Mouse (Mus musculus): ENCODE measurements around the gene Blmh.

Blmh gene

DNA sequence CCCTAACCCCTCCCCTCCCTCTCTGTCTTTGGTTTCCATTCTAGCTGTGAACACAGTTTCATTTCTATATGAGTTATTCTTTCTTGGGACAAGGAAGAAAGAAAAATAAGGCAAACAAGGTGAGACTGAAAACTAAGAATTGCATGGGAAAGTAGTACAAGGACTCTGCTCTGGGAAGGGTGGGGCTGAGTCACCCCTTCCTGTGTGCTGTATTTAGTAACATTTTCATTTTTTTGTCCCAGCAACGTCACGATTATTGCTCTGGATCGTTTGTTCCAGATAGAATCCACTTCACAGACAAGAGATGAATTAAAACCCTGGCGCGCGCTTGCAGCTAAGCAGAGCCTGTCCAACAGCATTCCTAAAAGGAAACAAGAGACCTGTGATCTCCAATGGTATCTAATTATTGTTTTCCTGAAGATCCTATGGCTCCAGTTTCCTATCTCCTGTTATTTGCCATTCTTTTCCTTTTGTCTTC, at the start of gene Blmh:
TSS of gene Blmh (plus strand) at position 51 of the 478 bp plus-strand sequence.
- no peak for DNase-seq (ENCODE audit: low read depth, low spot score)

DNA sequence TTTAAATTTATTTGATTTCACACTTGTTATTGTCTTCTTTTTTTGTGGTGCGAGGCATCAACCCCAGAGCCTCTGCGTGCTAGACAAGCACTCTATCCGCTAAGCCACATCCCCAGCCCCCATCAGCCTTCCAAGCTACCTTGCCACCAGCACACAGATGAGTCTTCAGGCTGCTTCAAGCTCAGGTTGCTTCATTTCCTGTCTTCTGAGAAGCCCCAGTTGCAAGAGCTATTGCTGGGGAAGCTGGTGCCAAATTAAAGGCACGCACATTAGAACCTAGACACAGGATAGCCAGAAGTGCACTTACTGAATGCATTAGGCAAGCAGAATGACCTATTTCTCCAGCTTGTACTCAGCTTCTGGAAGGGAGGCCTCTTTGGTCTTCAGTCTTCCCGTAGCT, 44.8 kb upstream of the Blmh start:
- DNase-seq (ENCODE audit: low read depth, low spot score), result no peak

DNA sequence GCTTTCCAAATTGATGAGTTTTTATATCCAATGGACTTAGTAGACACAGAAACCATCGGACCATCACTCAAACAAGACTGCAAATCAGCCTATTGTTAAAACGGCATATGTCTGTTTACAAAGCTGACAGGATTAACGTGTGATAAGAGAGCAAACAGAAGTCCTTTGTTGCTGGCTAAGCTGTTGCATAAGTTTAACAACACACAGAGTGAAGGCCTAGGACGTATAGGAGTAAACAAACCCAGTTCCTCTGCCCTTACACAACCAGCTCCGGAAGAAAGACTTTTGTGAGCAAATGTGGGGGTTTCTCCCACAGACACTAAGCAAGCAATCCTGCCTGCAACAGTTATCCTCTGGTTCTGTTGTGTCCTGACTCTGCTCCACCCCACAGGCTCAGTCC, 40.2 kb upstream of the Blmh start:
- no peak for DNase-seq (ENCODE audit: low read depth, low spot score)

DNA sequence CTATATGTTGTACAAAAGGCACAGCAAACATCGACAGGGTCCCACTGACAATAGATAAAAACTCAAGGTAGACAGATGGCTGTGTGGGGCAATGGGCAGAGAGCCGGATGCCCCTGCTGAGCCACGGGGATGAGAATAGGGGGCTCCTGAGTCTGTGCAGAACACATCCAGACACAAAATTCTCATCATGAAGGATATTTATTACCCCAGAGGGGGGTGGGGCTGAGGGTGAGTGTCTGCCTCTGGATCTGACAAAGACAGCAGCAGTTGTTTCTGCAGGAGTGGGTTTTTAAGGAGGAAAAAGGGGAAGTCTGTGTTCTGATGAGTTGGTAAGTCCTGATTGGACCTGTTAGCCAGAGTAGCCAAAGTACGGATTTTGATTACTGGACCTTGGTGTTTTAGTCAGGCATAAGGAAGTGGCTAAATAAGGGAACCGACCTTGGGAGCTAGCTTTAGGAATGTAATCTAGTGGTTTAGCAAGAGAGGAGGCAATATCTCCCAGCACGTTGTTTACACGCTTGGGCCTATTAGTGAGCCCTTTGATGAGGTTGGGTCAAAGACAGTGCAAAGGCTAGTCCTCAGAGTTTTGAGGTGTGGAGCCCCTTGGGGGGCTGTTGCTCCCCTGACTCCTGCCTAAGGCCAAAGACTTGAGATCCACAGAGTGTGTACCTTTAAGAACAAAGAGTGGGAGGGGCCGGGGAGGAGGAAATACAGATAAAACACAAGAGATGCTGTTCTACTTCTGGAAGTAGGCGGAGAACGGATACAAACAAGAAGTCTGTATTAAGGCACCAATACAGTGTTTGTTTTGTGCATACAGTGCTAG, 35.1 kb upstream of the Blmh start:
- DNase-seq (ENCODE audit: low read depth, low spot score), result no peak

DNA sequence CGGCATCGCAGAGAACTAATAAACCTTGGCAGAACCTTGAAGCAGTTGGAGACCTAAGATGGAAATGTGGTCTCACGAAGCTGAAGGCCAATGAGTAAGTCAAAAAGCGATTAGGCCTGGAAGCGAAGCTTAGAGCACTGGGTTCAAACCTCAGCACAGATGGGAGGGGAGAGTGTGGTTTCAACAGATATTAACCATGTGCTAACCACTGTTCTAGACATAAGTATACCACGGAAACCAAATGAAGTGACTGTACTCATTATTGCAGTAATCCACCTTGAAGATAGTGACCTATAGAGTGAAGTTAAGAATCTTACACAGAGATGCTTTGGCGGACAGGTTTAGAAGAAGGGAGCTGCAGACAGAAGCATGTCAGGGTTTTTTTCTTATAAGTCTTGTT, 33.4 kb upstream of the Blmh start:
- no peak for DNase-seq (ENCODE audit: low read depth, low spot score)

DNA sequence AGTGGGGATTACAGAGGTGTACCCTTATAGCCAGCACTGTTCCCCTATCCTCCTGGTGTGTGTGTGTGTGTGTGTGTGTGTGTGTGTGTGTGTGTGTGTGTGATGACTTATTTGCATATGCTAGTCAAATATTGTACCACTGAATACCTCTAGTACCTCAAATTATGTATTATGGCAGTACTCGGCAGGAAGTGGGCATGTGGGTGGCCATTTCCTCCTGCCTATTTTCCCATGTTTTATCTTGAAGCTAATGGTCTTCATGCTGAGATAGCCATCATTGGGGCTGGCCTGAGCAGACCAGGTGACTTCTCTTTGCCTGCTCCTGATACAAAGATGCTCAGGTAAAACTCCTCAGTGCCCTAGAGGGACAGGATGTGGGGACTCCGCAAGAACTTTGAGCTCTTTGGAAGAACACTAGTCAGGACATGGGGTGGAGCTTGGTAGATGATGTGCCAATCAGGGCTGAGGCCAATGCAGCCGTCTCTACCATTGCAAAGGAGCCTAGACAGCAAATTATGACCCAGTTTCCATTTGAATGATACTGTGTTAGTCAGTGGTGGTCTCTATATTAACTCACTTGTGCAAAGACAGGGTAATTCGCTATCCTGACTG, 32.8 kb upstream of the Blmh start:
- DNase-seq (ENCODE audit: low read depth, low spot score), result no peak

DNA sequence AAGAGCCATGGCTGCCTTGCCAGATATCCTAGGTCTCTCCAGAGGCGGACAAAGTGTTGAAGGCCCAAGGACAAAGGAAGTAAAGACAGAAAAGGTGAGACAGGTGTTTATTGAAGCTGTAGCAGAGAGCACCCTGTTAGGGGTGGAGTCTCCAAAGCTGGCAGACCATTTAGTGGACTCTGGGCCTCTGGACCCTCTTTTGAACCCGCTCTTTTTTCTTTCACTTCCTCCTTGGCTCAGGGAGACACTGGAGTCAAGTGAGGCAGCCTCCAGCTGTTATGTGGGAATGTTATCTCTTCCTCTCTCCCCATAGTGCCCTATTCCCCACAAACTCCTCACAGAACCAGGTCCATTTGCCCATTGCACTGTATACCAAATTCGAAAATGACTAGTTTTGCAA, 31.6 kb upstream of the Blmh start:
- no peak for DNase-seq (ENCODE audit: low read depth, low spot score)

DNA sequence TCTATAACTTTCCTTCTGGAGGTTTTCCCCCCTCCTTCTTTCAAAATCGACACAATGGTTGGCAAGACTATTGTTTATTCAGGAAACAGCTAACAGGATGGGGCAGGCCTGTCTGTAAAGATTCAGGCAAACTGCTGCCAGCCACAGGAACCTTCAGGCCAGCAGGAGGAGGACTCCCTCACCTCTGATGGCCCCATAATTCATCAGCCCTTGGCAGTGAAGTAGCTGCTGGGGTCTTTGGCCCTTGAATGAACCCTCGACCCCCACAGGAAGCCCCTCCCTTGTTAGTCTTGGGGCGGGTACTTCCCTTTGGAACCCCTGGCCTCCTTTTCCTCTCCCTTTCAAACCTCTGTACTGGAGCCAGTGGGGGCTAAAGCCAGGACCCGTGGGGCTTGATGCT, 31.0 kb upstream of the Blmh start:
- DNase-seq (ENCODE audit: low read depth, low spot score), result no peak

DNA sequence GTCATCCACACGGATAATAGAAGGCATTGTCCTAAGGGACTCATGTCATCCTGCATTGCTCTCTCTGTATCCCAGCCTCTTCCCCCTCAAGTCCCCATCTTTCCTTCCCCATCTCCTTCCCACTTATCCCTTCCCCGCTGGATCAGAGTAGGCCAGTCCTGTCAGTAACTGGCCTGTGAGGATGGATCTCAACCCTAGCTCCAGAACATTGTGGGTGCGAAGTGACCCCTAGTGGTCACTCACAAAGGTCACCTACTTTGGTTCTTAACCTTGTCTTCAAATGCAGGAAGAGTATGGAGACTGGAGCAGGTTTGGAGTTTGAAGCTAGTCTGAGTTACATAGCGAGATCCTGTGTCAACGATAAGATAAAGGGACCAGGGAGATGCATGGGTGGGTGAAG, 30.4 kb upstream of the Blmh start:
- no peak for DNase-seq (ENCODE audit: low read depth, low spot score)

DNA sequence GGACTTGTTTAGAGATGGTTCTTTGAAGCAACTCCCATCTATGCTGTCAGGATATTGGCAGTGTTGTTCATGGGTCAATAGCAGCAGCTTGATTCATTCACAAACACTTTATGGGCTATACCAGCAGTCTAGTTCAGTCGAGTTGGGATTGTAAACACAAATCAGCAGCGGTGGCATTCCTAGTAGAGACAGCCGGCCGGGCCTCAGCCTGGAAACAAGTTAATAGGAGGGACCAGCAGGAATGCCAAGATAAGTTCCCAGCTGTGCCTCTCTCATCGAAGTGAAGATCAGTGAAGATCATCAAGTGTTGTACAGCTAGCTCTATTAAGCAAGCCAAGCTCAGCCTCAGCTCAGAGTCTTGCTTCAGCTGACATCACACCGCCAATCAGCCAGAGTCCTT, 28.2 kb upstream of the Blmh start:
- no peak for DNase-seq (ENCODE audit: low read depth, low spot score)

DNA sequence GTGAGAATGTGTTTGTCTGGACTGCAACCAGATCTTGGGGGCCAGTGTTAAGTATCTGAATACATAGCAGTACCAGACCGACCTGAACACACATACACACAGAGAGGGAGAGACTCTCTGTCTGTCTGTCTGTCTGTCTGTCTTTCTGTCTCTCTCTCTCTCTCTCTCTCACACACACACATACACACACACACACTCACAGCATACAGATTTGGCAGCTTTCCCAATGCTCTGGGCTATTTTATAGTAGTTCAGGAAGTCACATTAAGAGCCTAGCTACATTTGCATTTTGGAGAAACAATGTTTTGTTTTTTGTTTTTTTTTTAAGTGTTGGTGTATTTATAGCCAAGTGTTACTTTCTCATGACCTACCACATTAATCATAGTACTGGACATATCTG, 27.5 kb upstream of the Blmh start:
- DNase-seq (ENCODE audit: low read depth, low spot score), result no peak

DNA sequence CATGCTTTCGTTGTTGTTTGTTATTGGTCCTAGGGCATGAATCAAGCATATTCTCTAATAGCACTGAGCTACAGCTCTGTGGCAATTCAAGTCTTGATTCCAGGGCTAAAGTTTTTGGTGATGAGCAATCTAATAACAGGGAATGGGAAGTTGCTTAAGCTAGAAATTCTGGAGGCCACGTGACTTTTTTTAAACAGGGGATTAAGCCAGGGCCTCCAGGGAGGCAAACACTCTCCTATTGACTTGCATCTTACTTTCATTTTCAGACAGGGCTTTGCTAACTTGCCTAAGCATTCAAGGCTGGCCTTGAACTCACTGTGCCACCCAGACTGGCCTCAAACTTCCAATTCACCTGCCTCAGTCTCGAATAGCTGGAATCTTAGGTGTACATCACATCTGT, 26.7 kb upstream of the Blmh start:
- DNase-seq (ENCODE audit: low read depth, low spot score), result no peak

DNA sequence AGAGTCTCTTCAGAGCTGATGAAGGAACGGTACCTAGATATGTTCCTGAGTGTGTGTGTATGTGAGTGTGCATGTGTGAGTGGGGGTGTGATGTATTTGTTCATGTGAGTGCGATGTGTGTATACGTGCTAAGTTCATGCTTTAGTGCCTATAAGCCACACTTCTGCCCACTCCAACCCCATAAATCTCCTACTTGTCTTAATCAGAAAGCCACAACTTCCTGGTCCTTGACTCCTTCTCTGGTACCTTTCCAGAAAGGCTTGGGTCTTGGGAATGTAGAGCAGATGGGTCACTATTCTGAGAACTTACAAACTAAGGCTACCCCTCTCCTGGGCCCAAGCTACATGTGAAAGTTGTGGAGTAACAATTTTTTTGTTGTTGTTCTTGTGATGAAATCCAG, 25.9 kb upstream of the Blmh start:
- no peak for DNase-seq (ENCODE audit: low read depth, low spot score)

DNA sequence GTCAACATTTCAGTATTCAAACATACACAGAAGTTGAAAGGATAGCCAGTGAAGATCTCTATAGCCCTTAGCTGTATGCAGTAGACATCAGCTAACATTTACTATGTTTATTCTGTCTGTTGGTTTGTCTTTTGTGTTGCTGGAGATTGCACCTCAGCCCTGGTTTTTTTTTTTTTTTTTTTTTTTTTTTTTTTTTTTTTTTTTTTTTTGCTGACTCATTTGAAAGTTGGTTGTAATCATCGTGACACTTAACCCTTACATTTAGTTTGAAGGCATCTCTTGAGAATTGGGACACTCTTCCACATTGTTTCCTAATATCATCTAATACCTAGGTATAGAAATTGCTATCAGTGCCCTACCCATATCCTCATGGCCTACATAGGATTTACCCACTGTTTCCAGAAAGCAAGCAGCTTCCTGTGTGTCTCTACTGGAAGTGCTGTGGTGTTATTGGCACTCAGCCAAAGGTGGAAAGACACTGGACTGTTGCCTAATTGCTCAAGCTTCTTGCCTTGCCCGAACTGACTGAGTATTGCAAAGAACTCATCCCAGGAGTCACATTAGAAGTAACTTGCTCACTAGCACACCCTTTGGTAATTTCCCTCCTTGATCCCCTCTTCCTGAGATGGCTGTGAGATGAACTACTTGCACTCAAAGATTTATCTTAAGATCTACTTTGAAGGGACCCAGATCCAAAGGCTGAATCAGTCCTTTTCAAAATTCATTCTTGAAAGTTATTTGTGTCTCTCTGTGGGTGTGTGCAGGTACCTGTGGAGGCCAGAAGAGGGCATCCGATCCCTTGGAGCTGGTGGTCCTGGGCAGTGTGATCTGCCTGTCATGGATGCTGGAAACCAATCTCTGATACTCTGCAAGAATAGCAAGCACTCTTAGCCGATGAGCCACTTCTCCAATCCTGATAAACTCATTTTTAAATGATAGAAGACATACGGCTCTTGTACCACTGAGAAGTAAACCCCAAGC, 24.6 kb upstream of the Blmh start:
- DNase-seq (ENCODE audit: low read depth, low spot score), result no peak

DNA sequence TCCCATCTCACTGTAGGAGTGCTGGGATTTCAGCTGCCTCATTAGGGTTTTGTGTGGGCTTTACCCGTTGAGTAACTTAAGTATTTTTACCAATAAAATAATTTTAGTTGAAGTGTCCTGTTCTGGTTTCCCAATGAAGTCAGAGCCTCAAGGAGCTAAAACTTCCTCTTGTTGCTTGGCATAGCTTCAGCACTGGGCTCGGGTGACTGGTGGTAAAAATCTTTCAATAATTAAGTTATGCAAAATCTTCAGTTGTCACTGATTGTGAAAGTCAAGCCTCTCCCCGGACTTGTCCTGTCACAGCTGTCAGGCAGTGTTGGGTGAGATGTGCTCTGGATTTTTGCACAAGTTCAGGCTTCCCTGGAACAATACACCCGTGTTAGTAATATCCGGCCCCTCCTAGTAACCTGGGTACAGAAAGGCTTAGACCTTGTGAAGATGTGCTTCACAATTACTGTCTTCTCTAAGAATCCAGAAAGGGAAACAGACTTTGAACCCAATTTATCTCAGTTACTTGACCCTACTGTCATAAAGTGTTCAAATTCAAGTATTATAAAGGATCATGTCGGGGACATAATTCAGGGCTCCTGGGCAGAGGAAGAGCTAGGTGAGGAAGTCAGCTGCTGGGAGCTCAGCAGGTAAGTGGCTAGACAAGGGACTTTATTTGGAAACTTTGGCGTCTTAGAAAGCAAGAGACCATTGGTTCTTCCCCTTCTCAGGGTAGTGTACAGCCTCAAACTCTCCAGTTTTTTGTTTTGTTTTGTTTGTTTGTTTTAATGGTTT, 22.8 kb upstream of the Blmh start, which contains the start of gene Tmigd1:
TSS of gene Tmigd1 (plus strand) at position 581 of the 783 bp plus-strand sequence.
- no peak for DNase-seq (ENCODE audit: low read depth, low spot score)

DNA sequence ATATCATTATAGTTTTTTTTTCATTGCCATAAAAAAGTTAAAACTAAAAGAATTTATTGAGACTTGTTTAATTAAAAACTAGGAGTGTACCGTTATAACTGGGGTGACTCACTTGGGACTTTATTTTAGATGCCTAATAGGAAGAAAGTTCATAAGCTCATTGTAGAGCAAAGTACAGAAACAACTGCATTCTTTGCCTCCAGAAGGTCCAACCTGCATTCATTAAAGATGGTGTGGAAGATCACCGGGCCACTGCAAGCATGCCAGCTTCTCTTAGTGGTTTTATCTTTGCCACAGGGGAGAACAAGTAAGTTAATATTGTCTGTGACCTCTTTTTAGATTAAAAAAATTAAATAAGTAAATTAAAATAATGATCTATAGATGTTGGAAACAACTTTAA, 20.3 kb upstream of the Blmh start:
- DNase-seq (ENCODE audit: low read depth, low spot score), result no peak

DNA sequence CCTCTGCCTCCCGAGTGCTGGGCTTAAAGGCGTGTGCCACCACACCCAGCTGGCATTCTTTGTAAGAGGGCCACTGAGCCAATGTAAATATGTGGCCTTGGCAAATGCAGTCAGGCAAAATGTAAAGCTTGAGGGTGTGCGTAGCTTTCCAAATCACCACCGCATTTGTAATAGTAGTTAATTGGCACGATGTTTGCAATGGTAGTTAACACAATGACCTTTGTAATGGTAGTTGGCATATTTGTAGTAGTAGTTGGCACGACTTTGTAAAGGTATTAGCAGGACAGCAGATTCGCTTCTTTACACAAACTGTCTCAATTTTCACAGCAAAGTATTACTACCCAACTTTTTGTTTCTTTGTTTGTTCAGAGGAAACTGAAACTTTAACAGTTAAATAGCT, 16.0 kb upstream of the Blmh start:
- no peak for DNase-seq (ENCODE audit: low read depth, low spot score)

DNA sequence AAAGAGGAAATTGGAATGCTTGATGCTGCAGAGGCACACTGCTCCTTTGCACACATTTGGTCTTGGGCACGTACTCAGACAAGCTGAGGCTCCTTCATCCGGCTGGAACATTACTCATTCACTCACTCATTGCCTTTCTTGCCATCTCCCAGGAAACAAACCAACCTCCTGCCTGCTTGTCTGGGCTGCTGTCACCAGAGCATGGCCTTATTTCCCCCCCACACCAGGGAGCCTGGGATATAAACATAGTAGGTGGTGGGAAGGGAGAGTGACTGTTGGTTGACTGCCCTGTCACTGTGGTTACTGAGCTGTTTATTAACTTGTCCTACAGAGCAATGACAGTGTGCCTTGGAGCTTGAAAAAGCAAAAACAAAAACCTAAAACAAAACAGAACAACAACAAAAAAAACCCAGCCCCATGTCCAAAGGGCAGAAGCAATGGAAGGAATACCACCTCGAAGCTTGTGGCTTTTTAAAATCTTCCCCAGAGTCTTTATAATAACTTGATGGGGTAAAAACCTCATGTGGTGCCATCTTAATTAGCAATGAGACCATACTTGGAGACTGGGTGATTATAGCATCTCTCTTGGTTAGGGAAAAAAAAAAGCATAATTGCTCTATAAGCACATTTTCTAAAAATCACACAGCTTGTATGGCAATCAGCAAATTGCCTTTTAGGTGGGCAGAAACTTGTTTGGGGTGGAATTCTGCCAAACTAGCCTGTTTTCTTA, 13.1 kb upstream of the Blmh start:
- no peak for DNase-seq (ENCODE audit: low read depth, low spot score)

DNA sequence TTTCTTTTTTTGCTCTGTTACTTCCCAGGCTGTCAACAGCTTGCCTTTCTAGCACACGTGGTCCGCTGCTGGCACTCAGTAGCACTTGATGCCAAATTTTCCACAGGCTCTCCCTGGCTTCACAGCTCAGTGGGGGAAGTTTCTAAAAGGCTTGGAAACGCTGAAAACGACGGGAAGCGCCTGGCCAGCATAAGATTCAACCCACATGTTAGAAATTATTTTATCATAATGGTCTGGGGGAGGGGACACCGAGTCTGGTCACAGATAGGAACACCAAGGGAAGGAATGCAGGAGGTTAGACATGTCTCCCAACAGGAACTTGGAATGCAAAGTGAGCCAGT, 12.6 kb upstream of the Blmh start:
- DNase-seq (ENCODE audit: low read depth, low spot score), result no peak

DNA sequence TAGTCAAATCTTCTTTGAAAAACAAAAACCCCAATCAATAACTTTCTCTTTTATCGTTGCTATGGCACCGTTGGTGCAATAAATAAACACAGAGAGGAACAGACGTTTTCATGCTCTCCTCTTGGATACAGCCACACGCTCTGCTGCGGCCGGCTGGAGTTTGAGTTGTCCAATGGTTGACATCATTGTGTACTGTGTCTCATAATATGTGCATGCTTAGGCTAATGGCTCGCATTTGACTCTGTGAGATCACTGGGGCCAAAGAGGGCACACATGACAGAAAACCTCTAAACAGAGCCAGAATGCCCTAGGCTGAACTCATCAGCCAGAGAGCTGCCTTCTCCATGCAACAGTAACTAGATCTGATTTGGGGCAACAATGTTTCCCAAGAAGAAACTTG, 10.2 kb upstream of the Blmh start:
- DNase-seq (ENCODE audit: low read depth, low spot score), result no peak

All from embryo, embryonic 11.5 days (tissue).